Mouse (Mus musculus): Measurements from ENCODE around the gene Akap13. TPM values are rescaled to one million over a fixed set of nuclear protein-coding genes. Genes with fewer than 3 reads are reported as not detected.

Gene Akap13
- polyA plus RNA-seq, 1 experiment from 2014 or later = 41.0 TPM

DNA sequence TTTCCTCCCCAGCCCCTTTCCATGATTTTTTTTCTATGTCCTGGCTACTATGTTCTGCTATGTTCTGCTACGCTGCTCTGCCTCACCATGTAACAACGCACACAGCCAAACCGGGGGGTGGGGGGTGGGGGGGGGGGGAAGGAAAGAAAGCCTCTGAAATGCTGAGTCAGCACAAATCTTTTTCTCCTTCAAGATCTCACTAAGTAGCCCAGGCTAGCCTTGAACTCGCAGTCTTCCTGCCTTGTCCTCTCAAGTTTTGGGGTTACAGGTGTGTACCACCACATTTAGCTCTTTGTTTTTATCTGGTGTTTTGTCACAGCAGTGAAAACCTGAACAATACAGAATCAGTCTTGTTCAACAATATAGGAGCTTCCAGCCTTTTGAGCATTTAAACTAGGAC lies 15.8 kb upstream of the Akap13 start:
- WGBS (ENCODE audit: insufficient replicate concordance) = 71% methylated on average over 4 of the region's 4 CpGs
- no peak overlapping the region for H3K4me3 ChIP-seq (ENCODE audit: low read depth, low read length)
- H3K9me3 ChIP-seq (replicated peaks; ENCODE audit: control insufficient read depth, low read length) = no peaks in the 10 kb centered on the region
- H3K27me3 ChIP-seq (ENCODE audit: control insufficient read depth, insufficient read depth, low read depth, low read length) = no peaks in the 10 kb centered on the region
- no peak overlapping the region for H3K27ac ChIP-seq (ENCODE audit: low read length)
- no peak overlapping the region for H3K9ac ChIP-seq (ENCODE audit: low read depth, low read length)
- H3K36me3 ChIP-seq (ENCODE audit: control insufficient read depth, insufficient read depth) = no peaks in the 10 kb centered on the region
- H3K4me1 ChIP-seq (ENCODE audit: control insufficient read depth, low read depth, low read length) = no peaks in the 10 kb centered on the region
- ATAC-seq (ENCODE audit: low read depth) = no peak
- no peak overlapping the region for H3K4me2 ChIP-seq (ENCODE audit: low read depth, low read length)

DNA sequence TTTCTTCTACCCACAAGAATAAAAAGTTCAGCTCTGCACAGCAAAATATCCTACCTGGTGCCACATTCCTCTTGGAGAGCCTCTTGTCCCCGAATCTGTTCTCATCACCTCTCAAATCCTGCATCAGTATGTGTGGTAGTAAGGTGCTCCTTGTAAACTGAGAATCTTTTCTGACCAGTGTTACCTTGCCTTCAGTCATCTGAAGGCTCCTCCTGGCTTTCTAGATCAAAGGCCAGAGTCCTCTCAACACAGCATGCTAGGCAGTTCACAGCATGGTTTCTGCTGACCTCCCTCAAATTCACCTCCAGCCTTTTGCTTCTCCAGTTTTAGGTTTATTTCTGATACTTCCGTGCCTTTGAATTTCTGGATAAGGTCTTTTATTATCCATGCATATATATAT lies 15.1 kb upstream of the Akap13 start:
- Histone ChIP-seq H3K36me3 (ENCODE audit: control insufficient read depth, insufficient read depth) (no peaks in the 10 kb centered on the region), H3K4me3 (ENCODE audit: low read depth, low read length) (no peak overlapping the region), H3K4me1 (ENCODE audit: control insufficient read depth, low read depth, low read length) (no peaks in the 10 kb centered on the region), H3K9ac (ENCODE audit: low read depth, low read length) (no peak overlapping the region), H3K27me3 (ENCODE audit: control insufficient read depth, insufficient read depth, low read depth, low read length) (no peaks in the 10 kb centered on the region), H3K9me3 (replicated peaks; ENCODE audit: control insufficient read depth, low read length) (no peaks in the 10 kb centered on the region), H3K27ac (ENCODE audit: low read length) (no peak overlapping the region), H3K4me2 (ENCODE audit: low read depth, low read length) (no peak overlapping the region)
- no peak for ATAC-seq (ENCODE audit: low read depth)
- WGBS (ENCODE audit: insufficient replicate concordance) = 63% methylated on average over 2 of the region's 2 CpGs

DNA sequence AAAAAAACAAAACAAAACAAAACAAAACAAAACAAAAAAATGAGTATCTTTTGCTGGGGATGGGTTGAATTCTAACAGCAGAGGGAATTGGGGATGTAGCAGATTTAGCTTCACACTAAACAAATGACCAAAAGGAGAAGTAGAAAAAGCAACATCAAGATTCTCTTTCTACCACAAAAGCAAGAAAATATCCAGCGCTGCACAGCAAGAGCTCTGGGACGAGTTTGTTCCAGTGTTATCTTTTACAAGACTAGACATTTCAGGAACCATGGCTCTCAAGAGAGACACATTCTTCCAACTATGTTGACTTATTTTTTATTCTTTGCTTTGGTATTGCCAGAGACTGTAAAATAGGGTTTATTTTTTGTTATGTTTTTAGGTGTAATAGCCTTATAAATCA lies 13.4 kb upstream of the Akap13 start:
- no peaks in the 10 kb centered on the region for H3K36me3 ChIP-seq (ENCODE audit: control insufficient read depth, insufficient read depth)
- no peak overlapping the region for H3K4me3 ChIP-seq (ENCODE audit: low read depth, low read length)
- H3K4me1 ChIP-seq (ENCODE audit: control insufficient read depth, low read depth, low read length) = no peaks in the 10 kb centered on the region
- ATAC-seq (ENCODE audit: low read depth) = no peak
- 39% methylated on average over 2 of the region's 2 CpGs for WGBS (ENCODE audit: insufficient replicate concordance)
- no peak overlapping the region for H3K27ac ChIP-seq (ENCODE audit: low read length)
- H3K27me3 ChIP-seq (ENCODE audit: control insufficient read depth, insufficient read depth, low read depth, low read length) = no peaks in the 10 kb centered on the region
- H3K9me3 ChIP-seq (replicated peaks; ENCODE audit: control insufficient read depth, low read length) = no peaks in the 10 kb centered on the region
- no peak overlapping the region for H3K4me2 ChIP-seq (ENCODE audit: low read depth, low read length)
- H3K9ac ChIP-seq (ENCODE audit: low read depth, low read length) = no peak overlapping the region

DNA sequence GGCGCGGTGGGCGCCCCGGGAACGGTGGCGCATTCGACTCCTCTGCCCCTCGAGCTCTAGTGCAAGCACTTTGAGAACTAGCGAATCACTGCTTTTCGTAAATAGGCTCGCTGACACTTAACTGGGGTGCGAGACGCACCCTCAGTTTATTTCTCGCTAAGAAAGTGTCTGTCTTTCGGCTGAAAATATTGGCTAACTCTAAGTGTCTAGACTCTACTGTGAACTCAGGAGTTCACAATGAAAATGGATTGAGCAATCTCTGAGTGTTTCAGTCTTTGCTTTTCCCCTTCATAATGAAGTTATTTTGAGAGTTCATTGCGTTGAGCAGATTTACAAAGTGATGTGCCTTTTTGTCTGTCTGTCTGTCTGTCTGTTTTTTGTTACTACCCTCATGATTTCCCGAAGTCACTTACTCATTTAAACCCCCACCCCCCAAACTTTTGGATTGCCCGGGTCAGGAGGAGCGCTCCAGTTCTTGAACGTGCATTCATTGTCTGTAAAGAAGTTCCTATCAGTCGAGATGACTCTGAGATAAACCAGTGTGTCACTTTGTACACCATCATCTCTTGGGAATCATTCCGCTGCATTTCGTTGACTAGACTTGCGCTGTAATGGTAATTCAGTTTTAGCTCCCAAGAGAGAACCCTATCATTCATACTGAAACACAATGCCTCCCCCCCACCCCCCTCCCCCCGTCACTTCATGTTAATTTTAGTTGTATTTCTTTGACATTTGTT lies 986 bp downstream of the Akap13 start:
- Histone ChIP-seq H3K4me2 (ENCODE audit: low read depth, low read length) (peak overlapping the region; percentile 75), H3K36me3 (ENCODE audit: control insufficient read depth, insufficient read depth) (no peaks in the 10 kb centered on the region), H3K27ac (ENCODE audit: low read length) (peak overlapping the region; percentile 85), H3K9me3 (replicated peaks; ENCODE audit: control insufficient read depth, low read length) (no peaks in the 10 kb centered on the region), H3K9ac (ENCODE audit: low read depth, low read length) (peak overlapping the region; percentile 77), H3K4me3 (ENCODE audit: low read depth, low read length) (peak overlapping the region; percentile 78), H3K4me1 (ENCODE audit: control insufficient read depth, low read depth, low read length) (peaks cover 2% of the 10 kb centered on the region), H3K27me3 (ENCODE audit: control insufficient read depth, insufficient read depth, low read depth, low read length) (peaks cover 9% of the 10 kb centered on the region)
- ATAC-seq (ENCODE audit: low read depth) = no peak
- whole genome bisulfite sequencing (ENCODE audit: insufficient replicate concordance) = 7% methylated on average over 25 of the region's 25 CpGs

DNA sequence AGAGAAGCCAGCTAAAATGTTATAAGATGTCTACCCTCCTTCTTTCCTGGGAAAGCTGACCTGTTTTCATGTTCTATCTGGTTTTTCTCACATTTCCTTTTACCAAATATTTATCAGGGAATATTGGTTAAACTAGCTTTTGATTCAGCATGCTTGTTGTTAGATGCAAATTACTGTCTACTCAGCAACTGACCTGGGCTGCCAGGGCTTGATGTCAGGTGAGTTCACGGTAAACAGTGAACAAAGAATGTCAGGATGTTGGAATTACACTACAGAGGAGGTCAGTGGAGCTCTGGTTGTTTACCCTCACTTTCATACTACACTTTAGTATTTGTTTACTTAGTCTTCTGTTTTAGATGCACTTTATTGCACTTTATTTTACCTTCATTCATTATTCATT lies 5.0 kb downstream of the Akap13 start:
- 44% methylated on average over 1 of the region's 1 CpGs for WGBS (ENCODE audit: insufficient replicate concordance)
- H3K27ac ChIP-seq (ENCODE audit: low read length) = no peak overlapping the region
- H3K9me3 ChIP-seq (replicated peaks; ENCODE audit: control insufficient read depth, low read length) = no peaks in the 10 kb centered on the region
- H3K4me3 ChIP-seq (ENCODE audit: low read depth, low read length) = no peak overlapping the region
- H3K4me1 ChIP-seq (ENCODE audit: control insufficient read depth, low read depth, low read length) = peaks cover 2% of the 10 kb centered on the region
- H3K36me3 ChIP-seq (ENCODE audit: control insufficient read depth, insufficient read depth) = no peaks in the 10 kb centered on the region
- H3K9ac ChIP-seq (ENCODE audit: low read depth, low read length) = no peak overlapping the region
- peaks cover 9% of the 10 kb centered on the region for H3K27me3 ChIP-seq (ENCODE audit: control insufficient read depth, insufficient read depth, low read depth, low read length)
- no peak for ATAC-seq (ENCODE audit: low read depth)
- H3K4me2 ChIP-seq (ENCODE audit: low read depth, low read length) = no peak overlapping the region

DNA sequence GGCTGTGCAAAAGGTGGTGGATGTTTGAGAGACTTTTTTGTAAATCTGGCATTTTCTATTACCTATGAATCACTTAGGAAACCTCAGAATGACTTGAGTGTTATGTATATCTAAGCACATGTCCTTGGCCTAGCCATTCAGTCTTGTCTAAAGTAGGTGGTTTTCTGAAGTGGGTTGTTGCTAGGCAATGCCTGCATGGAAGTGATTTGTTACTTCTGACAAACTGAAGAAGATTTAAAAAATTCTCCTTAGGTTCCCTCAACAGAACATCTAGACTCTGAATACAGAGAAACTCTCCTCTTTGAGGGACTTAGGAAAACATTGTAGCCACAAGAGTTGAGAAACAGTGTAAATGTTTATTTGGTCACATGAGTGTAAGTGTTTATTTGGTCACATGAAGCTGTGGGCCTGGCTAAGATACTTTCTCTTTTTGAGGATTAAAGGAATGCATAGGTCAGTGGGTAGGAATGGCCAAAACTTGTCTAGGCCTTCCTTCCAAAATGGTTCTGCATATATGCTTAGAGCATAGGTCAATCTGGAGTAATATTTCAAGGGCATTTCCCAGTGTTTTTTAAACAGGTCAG lies 8.3 kb downstream of the Akap13 start:
- H3K9me3 ChIP-seq (replicated peaks; ENCODE audit: control insufficient read depth, low read length) = no peaks in the 10 kb centered on the region
- no peak for ATAC-seq (ENCODE audit: low read depth)
- no peak overlapping the region for H3K9ac ChIP-seq (ENCODE audit: low read depth, low read length)
- H3K27ac ChIP-seq (ENCODE audit: low read length) = no peak overlapping the region
- no peaks in the 10 kb centered on the region for H3K27me3 ChIP-seq (ENCODE audit: control insufficient read depth, insufficient read depth, low read depth, low read length)
- H3K4me2 ChIP-seq (ENCODE audit: low read depth, low read length) = no peak overlapping the region
- H3K36me3 ChIP-seq (ENCODE audit: control insufficient read depth, insufficient read depth) = no peaks in the 10 kb centered on the region
- H3K4me1 ChIP-seq (ENCODE audit: control insufficient read depth, low read depth, low read length) = no peaks in the 10 kb centered on the region; the same call in 1 of the 2 replicates
- no peak overlapping the region for H3K4me3 ChIP-seq (ENCODE audit: low read depth, low read length)

DNA sequence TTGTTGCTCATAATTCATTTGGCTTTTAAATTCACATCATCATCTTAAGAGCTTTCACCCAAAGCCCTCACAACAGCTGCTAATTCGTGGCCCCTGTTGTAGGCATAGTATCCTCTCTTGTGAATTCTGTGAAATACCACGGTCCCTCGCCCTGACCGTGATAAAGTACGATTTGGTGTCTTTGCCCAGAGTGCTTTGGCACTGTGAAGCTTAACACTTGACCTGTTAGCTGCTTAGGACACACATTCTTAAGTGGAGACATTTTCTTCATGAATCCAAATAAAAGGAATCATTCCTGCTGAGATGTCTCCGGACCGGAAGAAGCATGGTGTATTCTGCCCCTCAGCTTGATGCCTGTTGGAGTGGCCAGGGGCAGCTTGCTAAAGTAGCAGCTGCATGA lies 12.5 kb downstream of the Akap13 start:
- H3K9ac ChIP-seq (ENCODE audit: low read depth, low read length) = no peak overlapping the region
- no peaks in the 10 kb centered on the region for H3K27me3 ChIP-seq (ENCODE audit: control insufficient read depth, insufficient read depth, low read depth, low read length)
- WGBS (ENCODE audit: insufficient replicate concordance) = 60% methylated on average over 7 of the region's 7 CpGs
- H3K27ac ChIP-seq (ENCODE audit: low read length) = no peak overlapping the region
- H3K9me3 ChIP-seq (replicated peaks; ENCODE audit: control insufficient read depth, low read length) = no peaks in the 10 kb centered on the region
- H3K4me2 ChIP-seq (ENCODE audit: low read depth, low read length) = no peak overlapping the region
- H3K4me1 ChIP-seq (ENCODE audit: control insufficient read depth, low read depth, low read length) = no peaks in the 10 kb centered on the region; the same call in 1 of the 2 replicates
- H3K4me3 ChIP-seq (ENCODE audit: low read depth, low read length) = no peak overlapping the region
- no peaks in the 10 kb centered on the region for H3K36me3 ChIP-seq (ENCODE audit: control insufficient read depth, insufficient read depth)
- ATAC-seq (ENCODE audit: low read depth) = no peak

DNA sequence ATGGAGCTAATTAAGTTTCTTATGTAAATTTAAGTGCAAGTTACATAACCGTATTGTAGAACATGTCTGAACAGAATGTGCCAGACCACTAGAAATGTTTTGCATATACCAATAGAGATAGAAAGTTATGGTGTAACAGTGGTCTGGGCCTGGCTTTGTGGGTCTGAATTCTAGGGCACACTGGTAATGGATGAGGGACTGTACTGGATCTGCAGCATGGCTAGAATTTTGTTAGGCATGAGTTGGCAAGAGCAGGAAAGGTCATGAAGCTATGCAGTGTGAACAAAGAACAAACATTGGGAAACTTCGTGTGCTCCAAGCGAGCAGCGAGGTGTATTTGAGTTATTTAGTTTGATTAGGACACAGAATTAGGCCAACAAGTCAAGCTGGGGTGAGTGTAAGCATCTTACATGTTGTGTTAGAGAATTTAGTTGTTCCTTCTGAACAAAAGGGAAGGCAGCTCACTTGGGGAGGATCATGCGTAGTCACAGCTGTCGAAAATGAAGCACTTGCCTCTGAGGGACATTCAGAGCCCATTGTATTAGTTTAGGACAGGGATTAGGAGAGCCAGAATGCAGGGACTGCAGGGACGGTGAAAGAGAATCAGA lies 15.1 kb downstream of the Akap13 start:
- WGBS (ENCODE audit: insufficient replicate concordance) = 50% methylated on average over 7 of the region's 7 CpGs
- H3K27me3 ChIP-seq (ENCODE audit: control insufficient read depth, insufficient read depth, low read depth, low read length) = no peaks in the 10 kb centered on the region
- ATAC-seq (ENCODE audit: low read depth) = peak; percentile 54
- H3K4me3 ChIP-seq (ENCODE audit: low read depth, low read length) = no peak overlapping the region
- H3K36me3 ChIP-seq (ENCODE audit: control insufficient read depth, insufficient read depth) = no peaks in the 10 kb centered on the region
- no peaks in the 10 kb centered on the region; the same call in none of the 2 replicates for H3K4me1 ChIP-seq (ENCODE audit: control insufficient read depth, low read depth, low read length)
- no peaks in the 10 kb centered on the region for H3K9me3 ChIP-seq (replicated peaks; ENCODE audit: control insufficient read depth, low read length)
- no peak overlapping the region for H3K9ac ChIP-seq (ENCODE audit: low read depth, low read length)
- peak overlapping the region; percentile 40 for H3K27ac ChIP-seq (ENCODE audit: low read length)
- no peak overlapping the region; the same call in 1 of the 2 replicates for H3K4me2 ChIP-seq (ENCODE audit: low read depth, low read length)
